Mouse (Mus musculus): Measurements from ENCODE around the gene Adprm. TPM values are rescaled to one million over a fixed set of nuclear protein-coding genes. Genes with fewer than 3 reads are reported as not detected.

Adprm gene
- total and polyA plus RNA-seq, 3 experiments: 31.2 to 53.8 (median 43.4) TPM

GRCm38 (mm10) chr11:67036892-67037291 is 15.5 kb downstream of the Adprm start:
- in situ Hi-C loops (cut with MboI; ENCODE audit: low pct_ligation_motif_present, low pct_unique_long_range_greater_than_20kb, low sequenced_read_pairs) (no loop called here), dilution Hi-C loops (cut with MboI; ENCODE audit: extremely low pct_ligation_motif_present, extremely low pct_unique_long_range_greater_than_20kb, low sequenced_read_pairs) (no loop called here)
- Histone ChIP-seq H3K36me3 (replicated peaks in 1 of 2; ENCODE audit: control insufficient read depth in 1 of 2, insufficient read depth in 1 of 2, low read length in 1 of 2) (peaks cover 40 to 53% of the 10 kb centered on the region in 2 experiments), H3K9ac (ENCODE audit: insufficient read depth, low read depth) (no peak overlapping the region), H3K27ac (ENCODE audit: insufficient read depth, low read depth) (no peak overlapping the region), H3K79me2 (replicated peaks; ENCODE audit: control insufficient read depth, extremely low read depth, insufficient read depth, poor library complexity, severe bottlenecking) (no peaks in the 10 kb centered on the region), H3K4me1 (ENCODE audit: control insufficient read depth in 1 of 2, insufficient read depth in 2 of 2) (no peaks in the 10 kb centered on the region), H3K9me3 (replicated peaks; ENCODE audit: low read length) (peaks cover 4% of the 10 kb centered on the region), H3K4me3 (replicated peaks in 1 of 3; ENCODE audit: low read depth in 2 of 3, low read length in 2 of 3, poor library complexity in 1 of 3) (no peak overlapping the region), H3K27me3 (replicated peaks) (no peaks in the 10 kb centered on the region), H3K4me2 (ENCODE audit: insufficient read depth, low read depth, poor library complexity, severe bottlenecking) (no peak overlapping the region)
- no peak for DNase-seq (ENCODE audit: extremely low read depth)
- TF ChIP-seq MAFK (IDR thresholded peaks at IDR 0.05; ENCODE audit: insufficient replicate concordance, low read length) (no peak), KAT2A (IDR thresholded peaks at IDR 0.05; ENCODE audit: insufficient replicate concordance, low read length) (no peak), ZNF384 (IDR thresholded peaks at IDR 0.05; ENCODE audit: low read depth, low read length) (no peak), JUND (conservative IDR thresholded peaks at IDR 0.05; ENCODE audit: low read depth, low read length) (no peak), ZMIZ1 (IDR thresholded peaks at IDR 0.05; ENCODE audit: low read depth, low read length) (no peak)

DNA sequence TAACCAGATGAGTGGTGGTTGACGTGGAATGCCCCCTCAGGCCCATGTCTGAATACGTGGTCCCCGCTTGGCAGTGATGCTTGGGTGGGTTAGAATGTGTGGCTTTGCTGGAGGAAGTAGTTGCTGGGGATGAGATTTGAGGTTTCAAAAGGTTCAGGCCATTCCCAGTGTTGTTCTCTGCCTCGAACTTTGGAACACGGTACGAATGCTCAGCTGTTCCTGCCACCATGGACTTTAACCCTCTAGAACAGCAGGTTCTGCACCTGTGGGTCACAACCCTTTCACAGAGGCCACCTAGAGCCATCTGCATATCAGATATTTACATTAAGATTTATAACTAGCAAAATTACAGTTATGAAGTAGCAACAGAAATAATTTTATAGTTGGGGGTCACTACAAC is 16.2 kb downstream of the Adprm start:
- Histone ChIP-seq H3K4me2 (ENCODE audit: insufficient read depth, low read depth, poor library complexity, severe bottlenecking) (no peak overlapping the region), H3K4me1 (ENCODE audit: control insufficient read depth in 1 of 2, insufficient read depth in 2 of 2) (no peaks in the 10 kb centered on the region), H3K9me3 (replicated peaks; ENCODE audit: low read length) (peaks cover 4% of the 10 kb centered on the region), H3K36me3 (replicated peaks in 1 of 2; ENCODE audit: control insufficient read depth in 1 of 2, insufficient read depth in 1 of 2, low read length in 1 of 2) (peaks cover 33 to 47% of the 10 kb centered on the region in 2 experiments), H3K9ac (ENCODE audit: insufficient read depth, low read depth) (no peak overlapping the region), H3K27ac (ENCODE audit: insufficient read depth, low read depth) (no peak overlapping the region), H3K79me2 (replicated peaks; ENCODE audit: control insufficient read depth, extremely low read depth, insufficient read depth, poor library complexity, severe bottlenecking) (no peaks in the 10 kb centered on the region), H3K27me3 (replicated peaks) (no peaks in the 10 kb centered on the region), H3K4me3 (replicated peaks in 1 of 3; ENCODE audit: low read depth in 2 of 3, low read length in 2 of 3, poor library complexity in 1 of 3) (no peak overlapping the region)
- dilution Hi-C loops (cut with MboI; ENCODE audit: extremely low pct_ligation_motif_present, extremely low pct_unique_long_range_greater_than_20kb, low sequenced_read_pairs) (no loop called here), in situ Hi-C loops (cut with MboI; ENCODE audit: low pct_ligation_motif_present, low pct_unique_long_range_greater_than_20kb, low sequenced_read_pairs) (no loop called here)
- TF ChIP-seq POLR2AphosphoS2 (IDR thresholded peaks at IDR 0.05; ENCODE audit: low read depth, low read length): no peak
- no peak for TF ChIP-seq GABPA (IDR thresholded peaks at IDR 0.05; ENCODE audit: insufficient replicate concordance, low read depth, low read length)
- no peak for TF ChIP-seq MYC (IDR thresholded peaks at IDR 0.05; ENCODE audit: low read depth, low read length)
- TF ChIP-seq KAT2A (IDR thresholded peaks at IDR 0.05; ENCODE audit: insufficient replicate concordance, low read length): no peak
- TF ChIP-seq POLR2A (IDR thresholded peaks at IDR 0.05; ENCODE audit: low read depth, low read length): no peak
- TF ChIP-seq CHD1 (IDR thresholded peaks at IDR 0.05; ENCODE audit: low read depth, low read length): no peak
- DNase-seq (ENCODE audit: extremely low read depth): no peak

GRCm38 (mm10) chr11:67034775-67035485 is 17.5 kb downstream of the Adprm start:
- dilution Hi-C loops (cut with MboI; ENCODE audit: extremely low pct_ligation_motif_present, extremely low pct_unique_long_range_greater_than_20kb, low sequenced_read_pairs): no loop called here
- Histone ChIP-seq H3K9me3 (replicated peaks; ENCODE audit: low read length) (no peaks in the 10 kb centered on the region), H3K27ac (ENCODE audit: insufficient read depth, low read depth) (no peak overlapping the region), H3K4me3 (replicated peaks in 1 of 3; ENCODE audit: low read depth in 2 of 3, low read length in 2 of 3, poor library complexity in 1 of 3) (no peak overlapping the region), H3K4me1 (ENCODE audit: control insufficient read depth in 1 of 2, insufficient read depth in 2 of 2) (0 out of 4 replicates have a peak, but pooled peaks cover 0 to 2% of the 10 kb centered on the region in 2 experiments), H3K36me3 (replicated peaks in 1 of 2; ENCODE audit: control insufficient read depth in 1 of 2, insufficient read depth in 1 of 2, low read length in 1 of 2) (peaks cover 21 to 34% of the 10 kb centered on the region in 2 experiments), H3K27me3 (replicated peaks) (no peaks in the 10 kb centered on the region), H3K9ac (ENCODE audit: insufficient read depth, low read depth) (no peak overlapping the region), H3K79me2 (replicated peaks; ENCODE audit: control insufficient read depth, extremely low read depth, insufficient read depth, poor library complexity, severe bottlenecking) (no peaks in the 10 kb centered on the region), H3K4me2 (ENCODE audit: insufficient read depth, low read depth, poor library complexity, severe bottlenecking) (no peak overlapping the region)
- no peak for DNase-seq (ENCODE audit: extremely low read depth)
- in situ Hi-C loops (cut with MboI; ENCODE audit: low pct_ligation_motif_present, low pct_unique_long_range_greater_than_20kb, low sequenced_read_pairs): no loop called here
- TF ChIP-seq JUND (conservative IDR thresholded peaks at IDR 0.05; ENCODE audit: low read depth, low read length) (no peak), SIN3A (IDR thresholded peaks at IDR 0.05; ENCODE audit: low read length) (no peak), KAT2A (IDR thresholded peaks at IDR 0.05; ENCODE audit: insufficient replicate concordance, low read length) (no peak), ZMIZ1 (IDR thresholded peaks at IDR 0.05; ENCODE audit: low read depth, low read length) (no peak), ZNF384 (IDR thresholded peaks at IDR 0.05; ENCODE audit: low read depth, low read length) (no peak)

Data from CH12.LX (cell line).